Comparison of ENCODE assay signal across 8 mouse cellular contexts in genomic region chr6:95098366-95099109, GRCm38 (mm10). TPM values are rescaled to one million over a fixed set of nuclear protein-coding genes. Genes with fewer than 3 reads are reported as not detected.
DNase-seq lines count a peak whose midpoint lies in the region; ATAC-seq lines count a peak whose summit lies in the region.

No protein-coding gene starts in this region.

- H3K4me2 ChIP-seq in embryonic facial prominence, embryonic 13.5 days, result 0 out of 2 replicates have a peak overlapping the region, but pooled peaks have one; percentile 17
- peak overlapping the region; percentile 30; the same call in 1 of the 2 replicates for H3K4me2 ChIP-seq in lung, embryonic 15.5 days

- no peak overlapping the region for H3K27ac ChIP-seq in embryonic facial prominence, embryonic 13.5 days
- H3K27ac ChIP-seq in heart, embryonic 10.5 days, result no peak overlapping the region
- no peak overlapping the region for H3K27ac ChIP-seq in lung, embryonic 15.5 days

- DNase-seq in CD8-positive naive resting alpha-beta T cell, adult 2 months (ENCODE audit: low read depth in 2 of 2, low spot score in 2 of 2), result peak; percentile 36 to 64
- peak; percentile 86 for DNase-seq in adrenal gland, postnatal 25 days
- peak; percentile 91 for DNase-seq in heart, embryonic 10.5 days (ENCODE audit: low spot score)
- peak; percentile 75 to 89 for DNase-seq in layer of hippocampus, adult 18-20 months (ENCODE audit: low spot score in 2 of 2)
- DNase-seq in ovary, postnatal 36 days (ENCODE audit: low spot score), result peak; percentile 77
- DNase-seq in thymus, postnatal 0 days (ENCODE audit: low spot score), result peak; percentile 65

- peaks cover 4% of the 10 kb centered on the region; the same call in 1 of the 2 replicates for H3K4me1 ChIP-seq in embryonic facial prominence, embryonic 13.5 days
- no peaks in the 10 kb centered on the region for H3K4me1 ChIP-seq in heart, embryonic 10.5 days
- H3K4me1 ChIP-seq in lung, embryonic 15.5 days, result peaks cover 4% of the 10 kb centered on the region; the same call in 1 of the 2 replicates

- 20% methylated on average over 21 of the region's 21 CpGs for WGBS in embryonic facial prominence, embryonic 13.5 days
- 22% methylated on average over 21 of the region's 21 CpGs for WGBS in heart, embryonic 10.5 days
- WGBS in lung, embryonic 15.5 days, result 16% methylated on average over 21 of the region's 21 CpGs

- H3K4me3 ChIP-seq in embryonic facial prominence, embryonic 13.5 days, result no peak overlapping the region
- no peak overlapping the region for H3K4me3 ChIP-seq in heart, embryonic 10.5 days
- H3K4me3 ChIP-seq in lung, embryonic 15.5 days, result no peak overlapping the region

- H3K9me3 ChIP-seq in embryonic facial prominence, embryonic 13.5 days, result no peaks in the 10 kb centered on the region
- no peaks in the 10 kb centered on the region for H3K9me3 ChIP-seq in heart, embryonic 10.5 days
- no peaks in the 10 kb centered on the region for H3K9me3 ChIP-seq in lung, embryonic 15.5 days

- ATAC-seq in embryonic facial prominence, embryonic 13.5 days (ENCODE audit: insufficient number of reproducible peaks, insufficient read depth, low FRiP score, low TSS enrichment, low read depth), result no peak
- peak; percentile 42 for ATAC-seq in lung, embryonic 15.5 days (ENCODE audit: borderline replicate concordance, extremely low read depth, low FRiP score, low TSS enrichment)

- H3K9ac ChIP-seq in embryonic facial prominence, embryonic 13.5 days, result no peak overlapping the region
- H3K9ac ChIP-seq in lung, embryonic 15.5 days, result no peak overlapping the region

- H3K36me3 ChIP-seq in embryonic facial prominence, embryonic 13.5 days, result no peaks in the 10 kb centered on the region
- H3K36me3 ChIP-seq in heart, embryonic 10.5 days, result no peaks in the 10 kb centered on the region
- H3K36me3 ChIP-seq in lung, embryonic 15.5 days, result no peaks in the 10 kb centered on the region

- no peaks in the 10 kb centered on the region for H3K27me3 ChIP-seq in embryonic facial prominence, embryonic 13.5 days
- H3K27me3 ChIP-seq in heart, embryonic 10.5 days (ENCODE audit: insufficient read depth, poor library complexity, severe bottlenecking), result no peaks in the 10 kb centered on the region
- H3K27me3 ChIP-seq in lung, embryonic 15.5 days, result no peaks in the 10 kb centered on the region; the same call in 1 of the 2 replicates

RNA-seq across cellular contexts. Expression of gene Kbtbd8, which starts 18.5 kb away (rescaled TPM):
- total RNA-seq in adrenal gland, postnatal 25 days (2021), result 3.6 and 6.3 TPM in 2 replicates
- 2.8 and 2.9 TPM in 2 replicates for polyA plus RNA-seq in embryonic facial prominence, embryonic 13.5 days (2015; fragmentation: Nextera tagmentation; extraction: Ambion mirVana)
- polyA plus RNA-seq in heart, embryonic 10.5 days (2016; fragmentation: Nextera tagmentation; extraction: Ambion mirVana), result 3.7 and 4.6 TPM in 2 replicates
- 10 to 100 TPM in 1 of 2 experiments, 1 to 10 TPM in 1; 8.7 to 10.4 TPM for total RNA-seq in layer of hippocampus, adult 18-20 months (2021)
- polyA plus RNA-seq in lung, embryonic 15.5 days (2015; fragmentation: Nextera tagmentation; extraction: Ambion mirVana), result 1.8 and 2.1 TPM in 2 replicates
- polyA plus RNA-seq in thymus, postnatal 0 days (2015; fragmentation: Nextera tagmentation; extraction: Ambion mirVana), result 3.7 and 5.1 TPM in 2 replicates
